Mouse (Mus musculus) hindbrain, embryonic 15.5 days (tissue): ENCODE data around the gene Hivep3. TPM values are rescaled to one million over a fixed set of nuclear protein-coding genes. Genes with fewer than 3 reads are reported as not detected.
A peak's percentile ranks its signal among the peaks of the same experiment; 100 is the strongest.

Experiments used
- ATAC-seq: fragments of 200-750 bp; cut with Nextera tagmentation; 2 replicates; pipeline ENCODE4 v1.8.0; 2017; ENCODE audit warnings: low read depth, moderate number of reproducible peaks, moderate TSS enrichment; ENCODE audit not compliant: low FRiP score
- H3K27ac ChIP-seq: fragments of 300-500 bp; sonication (generic); replicated peaks from 2 replicates; pipeline ENCODE4 v1.5.1; 2015; ENCODE audit warnings: mild to moderate bottlenecking, inconsistent platforms
- H3K27me3 ChIP-seq: fragments of 300-500 bp; sonication (generic); 2 replicates; pipeline ENCODE4 v1.6.1; 2015; ENCODE audit warnings: control low read depth, inconsistent platforms
- H3K36me3 ChIP-seq: fragments of 300-500 bp; sonication (generic); 2 replicates; pipeline ENCODE4 v1.6.1; 2015; ENCODE audit warnings: control low read depth, inconsistent platforms
- H3K4me1 ChIP-seq: fragments of 300-500 bp; sonication (generic); replicated peaks from 2 replicates; pipeline ENCODE4 v1.6.1; 2015; ENCODE audit warnings: control low read depth, inconsistent platforms
- H3K4me2 ChIP-seq: fragments of 300-500 bp; sonication (generic); 2 replicates; pipeline ENCODE4 v1.6.1; 2015; ENCODE audit warnings: moderate library complexity, mild to moderate bottlenecking, inconsistent platforms
- H3K4me3 ChIP-seq: fragments of 300-500 bp; sonication (generic); 2 replicates; pipeline ENCODE4 v1.5.1; 2015; ENCODE audit warnings: mild to moderate bottlenecking, inconsistent platforms
- H3K9ac ChIP-seq: fragments of 300-500 bp; sonication (generic); 2 replicates; pipeline ENCODE4 v1.6.1; 2015; ENCODE audit warnings: inconsistent platforms
- H3K9me3 ChIP-seq: fragments of 300-500 bp; sonication (generic); 2 replicates; pipeline ENCODE4 v1.6.1; 2016; ENCODE audit warnings: control low read depth, inconsistent platforms
- WGBS: fragments of 180-500 bp; shearing (Covaris S2); methylation state at CpG from one replicate; pipeline ENCODE4 v1.1.7; 2015; 5-methylcytosine and 5-hydroxymethylcytosine counted together
- polyA plus RNA-seq: library from polyadenylated mRNA; unstranded; fragments of >200 nt; fragmentation: Nextera tagmentation; extraction: Ambion mirVana; gene quantifications from 2 replicates; pipeline ENCODE4 v1.2.1, GENCODE M21; 2015

Gene Hivep3
- polyA plus RNA-seq, 1 experiment from 2014 or later = 16.5 TPM

DNA sequence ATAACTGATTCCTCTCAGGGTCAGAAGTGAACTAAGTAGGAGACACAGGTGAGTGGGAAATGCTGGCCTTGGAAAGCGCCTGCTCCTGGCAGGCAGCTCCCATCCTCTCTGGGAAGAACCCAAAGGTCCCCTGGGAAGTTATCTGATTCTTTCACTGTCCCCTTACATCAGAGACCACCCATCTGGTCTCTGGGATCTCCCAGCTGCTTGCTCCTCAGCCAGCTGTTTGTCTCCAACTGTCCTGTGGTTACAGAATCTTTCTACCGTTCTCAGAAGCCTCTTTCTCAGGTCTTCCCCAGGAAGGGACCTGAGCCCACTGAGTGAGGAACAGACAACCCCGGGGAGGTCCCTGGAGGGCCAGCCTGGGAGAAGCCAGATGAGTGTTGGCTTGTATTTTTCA, 288.8 kb downstream of the Hivep3 start:
- Histone ChIP-seq H3K9ac (no peak overlapping the region), H3K27me3 (no peaks in the 10 kb centered on the region), H3K9me3 (no peaks in the 10 kb centered on the region), H3K4me2 (no peak overlapping the region), H3K27ac (no peak overlapping the region), H3K4me3 (no peak overlapping the region), H3K4me1 (peaks cover 5% of the 10 kb centered on the region), H3K36me3 (no peaks in the 10 kb centered on the region)
- 60% methylated on average over 3 of the region's 3 CpGs for WGBS
- no peak for ATAC-seq

DNA sequence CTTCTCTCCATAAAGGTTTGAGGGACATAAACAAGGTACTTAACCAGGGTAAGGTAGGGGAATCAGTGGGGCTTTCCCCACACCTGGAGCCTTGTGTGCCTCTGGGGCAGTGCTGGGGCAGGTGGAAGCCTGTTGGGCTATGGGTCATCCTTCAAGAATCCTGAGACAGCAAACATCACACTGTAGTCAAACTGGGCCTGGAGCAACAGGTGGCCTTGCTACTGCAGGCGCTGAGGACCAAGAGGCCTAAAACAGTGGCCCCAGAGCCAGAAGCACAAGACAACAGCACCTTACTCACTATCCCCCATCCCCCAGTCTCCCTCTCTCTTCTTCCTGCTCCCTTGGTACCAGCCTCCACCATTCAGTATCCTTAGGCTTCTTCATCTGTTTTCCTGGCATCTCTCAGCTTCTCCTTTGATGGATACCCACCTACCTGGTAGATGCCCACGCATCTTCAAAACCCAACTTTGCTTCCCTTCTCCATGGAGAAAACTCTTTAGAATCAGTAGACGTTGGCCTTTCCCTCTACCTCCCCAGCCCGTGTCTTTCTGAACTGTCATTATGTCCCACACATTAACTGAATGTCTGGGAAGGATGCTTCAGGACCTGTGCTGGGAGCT, 289.7 kb downstream of the Hivep3 start:
- H3K4me2 ChIP-seq = no peak overlapping the region
- peaks cover 5% of the 10 kb centered on the region for H3K4me1 ChIP-seq
- no peak for ATAC-seq
- H3K4me3 ChIP-seq = no peak overlapping the region
- H3K9ac ChIP-seq = no peak overlapping the region
- no peaks in the 10 kb centered on the region for H3K9me3 ChIP-seq
- H3K27ac ChIP-seq = no peak overlapping the region
- WGBS = 97% methylated on average over 4 of the region's 4 CpGs
- no peaks in the 10 kb centered on the region for H3K27me3 ChIP-seq
- H3K36me3 ChIP-seq = no peaks in the 10 kb centered on the region

DNA sequence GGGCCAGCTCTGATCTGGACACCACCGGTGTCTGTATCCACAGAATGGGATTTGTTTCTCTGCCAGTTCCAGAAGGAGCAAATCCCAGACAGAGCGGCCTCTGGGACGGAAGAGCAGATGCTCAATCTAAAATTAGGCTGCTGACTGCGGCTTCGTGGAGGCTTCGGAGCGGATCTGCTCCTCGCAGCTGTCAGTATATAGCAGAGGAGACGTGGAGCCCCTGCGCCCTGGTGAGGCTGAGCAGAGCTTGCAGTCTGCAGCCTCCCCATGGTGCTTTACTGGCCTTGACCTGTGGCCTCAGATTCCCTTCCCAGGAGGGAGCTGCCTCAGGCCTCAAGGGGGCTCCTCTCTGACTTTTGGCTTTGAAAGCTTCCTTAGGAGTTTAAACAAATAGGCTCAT, 290.5 kb downstream of the Hivep3 start:
- peaks cover 5% of the 10 kb centered on the region for H3K4me1 ChIP-seq
- peak; percentile 74; the same call in 1 of the 2 replicates for ATAC-seq
- WGBS = 49% methylated on average over 10 of the region's 10 CpGs
- peak overlapping the region; percentile 55; the same call in 1 of the 2 replicates for H3K27ac ChIP-seq
- no peak overlapping the region for H3K9ac ChIP-seq
- no peaks in the 10 kb centered on the region for H3K36me3 ChIP-seq
- H3K4me2 ChIP-seq = no peak overlapping the region
- no peaks in the 10 kb centered on the region for H3K27me3 ChIP-seq
- no peaks in the 10 kb centered on the region for H3K9me3 ChIP-seq
- no peak overlapping the region for H3K4me3 ChIP-seq

DNA sequence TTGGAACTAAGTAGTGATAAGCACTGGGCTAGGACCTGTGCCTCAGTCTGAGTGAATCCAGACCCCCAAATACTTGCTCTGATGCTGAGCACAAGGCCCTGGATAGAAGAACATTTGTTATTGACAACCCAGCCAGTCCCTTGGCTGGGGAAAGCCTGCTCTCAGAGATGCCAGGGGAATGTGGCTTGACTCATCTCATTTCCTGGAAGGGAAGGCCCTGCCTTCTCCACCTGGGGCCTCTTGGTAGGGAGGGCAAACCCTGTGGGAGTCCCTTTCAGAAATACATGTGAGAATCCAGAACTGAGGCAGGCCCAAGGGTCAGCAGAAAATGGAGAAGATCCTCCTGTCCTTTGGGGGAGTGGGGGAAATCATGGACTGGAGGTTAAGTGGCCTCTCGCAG, 294.1 kb downstream of the Hivep3 start:
- Histone ChIP-seq H3K27ac (no peak overlapping the region), H3K9ac (no peak overlapping the region), H3K4me3 (no peak overlapping the region), H3K4me2 (no peak overlapping the region), H3K4me1 (peaks cover 10% of the 10 kb centered on the region), H3K36me3 (no peaks in the 10 kb centered on the region), H3K27me3 (peaks cover 10% of the 10 kb centered on the region; the same call in 1 of the 2 replicates), H3K9me3 (no peaks in the 10 kb centered on the region)
- no peak for ATAC-seq
- WGBS = 80% methylated on average over 1 of the region's 1 CpGs

DNA sequence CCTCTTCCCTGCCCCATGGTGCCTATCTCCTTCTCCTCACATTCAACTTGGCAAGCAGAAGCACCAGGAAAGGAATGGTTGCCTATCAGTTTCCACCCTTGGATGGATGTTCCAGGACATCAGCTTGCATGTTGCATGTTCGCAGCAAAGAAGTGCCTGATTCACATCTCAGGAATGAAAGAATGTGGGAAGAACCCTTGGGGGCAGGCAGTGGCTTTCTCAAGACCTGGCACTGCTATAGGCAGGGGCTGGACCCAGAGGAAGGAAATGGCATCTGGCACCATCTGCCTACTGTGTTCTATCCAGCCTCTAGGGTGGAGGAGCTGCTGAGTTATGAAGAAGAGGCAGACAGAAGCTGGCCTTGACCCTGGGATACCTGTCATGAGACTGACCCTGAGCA, 296.4 kb downstream of the Hivep3 start:
- Histone ChIP-seq H3K9ac (no peak overlapping the region), H3K4me3 (no peak overlapping the region), H3K27me3 (peaks cover 23% of the 10 kb centered on the region), H3K9me3 (no peaks in the 10 kb centered on the region), H3K27ac (no peak overlapping the region), H3K4me1 (peaks cover 21% of the 10 kb centered on the region), H3K36me3 (no peaks in the 10 kb centered on the region), H3K4me2 (no peak overlapping the region)
- ATAC-seq = no peak
- 92% methylated on average over 1 of the region's 1 CpGs for WGBS

DNA sequence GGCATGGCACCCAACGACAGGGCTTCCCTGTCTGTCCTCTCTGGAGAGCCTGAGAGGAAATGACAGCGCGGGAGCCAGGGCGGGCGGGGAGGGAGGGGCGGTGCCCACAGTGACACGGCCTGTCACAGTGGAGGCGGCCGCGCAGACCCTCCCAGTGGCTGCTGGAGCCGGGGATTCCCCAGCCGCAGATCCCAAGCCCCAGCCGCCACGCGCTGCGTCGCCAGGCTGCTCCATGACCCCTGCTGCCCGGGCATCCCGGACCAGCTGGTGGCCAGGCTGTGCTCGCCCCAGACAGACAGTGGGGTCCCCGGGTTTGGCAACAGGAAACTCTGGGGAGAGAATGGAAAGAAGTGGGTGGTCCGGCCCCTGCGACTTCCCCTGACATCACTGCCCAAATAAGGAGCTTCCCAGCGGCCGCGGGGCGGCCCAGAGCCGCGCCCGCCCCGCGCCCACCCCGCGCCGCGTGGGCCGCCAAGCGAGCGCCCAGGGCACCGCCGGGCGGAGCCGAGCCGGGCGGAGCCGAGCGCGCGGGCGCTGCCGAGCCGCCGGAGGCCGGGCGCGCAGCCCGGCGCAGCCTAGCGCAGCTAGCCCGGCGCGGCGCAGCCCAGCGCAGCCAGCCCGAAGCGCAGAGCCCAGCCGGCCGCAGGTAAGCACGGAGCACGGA, 298.9 kb downstream of the Hivep3 start:
- whole genome bisulfite sequencing = under 1% methylated on average over 69 of the region's 70 CpGs
- H3K27ac ChIP-seq = peak overlapping the region; percentile 51

DNA sequence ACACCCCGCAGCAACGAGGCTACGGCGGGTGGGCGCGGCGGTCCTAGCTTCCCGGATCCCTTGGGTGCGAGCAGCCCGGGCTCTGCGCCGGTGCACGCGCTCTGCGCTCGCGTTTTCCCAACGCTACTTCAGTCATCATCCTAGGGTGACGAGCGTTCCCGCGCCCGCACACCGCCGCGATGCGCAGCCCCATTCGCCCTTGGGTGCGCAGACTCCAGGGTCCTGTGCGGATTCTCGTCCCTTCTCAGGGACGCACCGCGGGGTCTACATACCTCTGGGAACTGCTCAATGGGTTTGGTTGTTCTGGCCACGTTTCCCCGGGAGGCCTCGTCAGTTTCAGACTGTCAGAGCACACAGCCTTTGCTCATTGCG, 299.4 kb downstream of the Hivep3 start:
- H3K36me3 ChIP-seq = no peaks in the 10 kb centered on the region
- peak overlapping the region; percentile 59 for H3K9ac ChIP-seq
- peak; percentile 74 for ATAC-seq
- peak overlapping the region; percentile 98 for H3K4me2 ChIP-seq
- H3K27me3 ChIP-seq = peaks cover 28% of the 10 kb centered on the region
- WGBS = under 1% methylated on average over 36 of the region's 38 CpGs
- peak overlapping the region; percentile 70 for H3K4me3 ChIP-seq
- peaks cover 25% of the 10 kb centered on the region for H3K4me1 ChIP-seq
- H3K27ac ChIP-seq = peak overlapping the region; percentile 51
- no peaks in the 10 kb centered on the region for H3K9me3 ChIP-seq

More for the DNA sequence above, 298.9 kb downstream of the Hivep3 start:
- ATAC-seq = peak; percentile 82
- Histone ChIP-seq H3K9me3 (no peaks in the 10 kb centered on the region), H3K4me2 (peak overlapping the region; percentile 98), H3K4me3 (peak overlapping the region; percentile 70), H3K27me3 (peaks cover 26% of the 10 kb centered on the region), H3K9ac (peak overlapping the region; percentile 59), H3K4me1 (peaks cover 25% of the 10 kb centered on the region), H3K36me3 (no peaks in the 10 kb centered on the region)

DNA sequence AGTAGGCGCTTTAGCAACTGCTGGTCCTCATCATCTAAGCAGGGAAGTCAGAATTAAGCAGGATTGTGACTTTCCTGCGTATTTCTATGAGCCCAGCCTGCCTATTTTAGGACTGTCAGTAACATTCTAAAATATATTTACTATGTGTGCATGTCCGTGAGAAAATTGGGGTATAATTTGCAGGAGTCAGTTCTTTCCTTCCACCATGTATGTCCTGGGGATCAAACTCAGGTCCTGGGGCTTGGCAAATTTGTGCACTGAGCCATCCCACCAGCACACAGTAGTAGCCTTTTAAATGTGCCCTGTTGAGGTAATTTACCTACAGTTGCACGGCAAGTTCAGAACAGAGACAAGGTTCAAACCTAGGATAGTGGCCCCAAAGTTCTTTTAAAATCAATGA, 302.7 kb downstream of the Hivep3 start:
- Histone ChIP-seq H3K4me1 (peaks cover 25% of the 10 kb centered on the region), H3K27ac (no peak overlapping the region), H3K36me3 (no peaks in the 10 kb centered on the region), H3K27me3 (peaks cover 20% of the 10 kb centered on the region), H3K4me3 (no peak overlapping the region), H3K4me2 (no peak overlapping the region), H3K9ac (no peak overlapping the region), H3K9me3 (no peaks in the 10 kb centered on the region)
- no peak for ATAC-seq
- WGBS = 87% methylated on average over 4 of the region's 4 CpGs

DNA sequence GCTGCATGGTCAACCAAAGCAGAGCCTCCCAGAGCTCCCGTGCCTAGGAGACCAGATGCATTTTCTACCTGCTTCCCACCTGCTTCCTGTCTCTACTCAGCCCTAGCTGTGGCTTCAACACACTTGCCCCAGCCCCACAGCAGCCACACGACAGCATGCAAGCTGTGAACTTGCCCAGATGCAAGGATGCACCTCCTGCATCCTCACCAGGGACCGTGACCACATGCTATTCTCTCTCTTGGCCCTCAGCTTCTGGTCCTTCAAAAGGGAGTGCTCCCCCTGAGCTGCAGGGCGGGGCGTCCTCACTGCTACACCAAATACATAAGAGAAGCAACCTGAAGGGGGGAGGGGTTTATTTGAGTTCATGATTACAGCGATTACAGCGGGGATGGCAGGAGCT, 303.4 kb downstream of the Hivep3 start:
- WGBS = 63% methylated on average over 7 of the region's 7 CpGs
- no peak for ATAC-seq
- peaks cover 18% of the 10 kb centered on the region for H3K27me3 ChIP-seq
- no peaks in the 10 kb centered on the region for H3K36me3 ChIP-seq
- H3K9me3 ChIP-seq = no peaks in the 10 kb centered on the region
- H3K9ac ChIP-seq = no peak overlapping the region
- H3K27ac ChIP-seq = no peak overlapping the region
- no peak overlapping the region for H3K4me3 ChIP-seq
- no peak overlapping the region for H3K4me2 ChIP-seq
- H3K4me1 ChIP-seq = peaks cover 25% of the 10 kb centered on the region

DNA sequence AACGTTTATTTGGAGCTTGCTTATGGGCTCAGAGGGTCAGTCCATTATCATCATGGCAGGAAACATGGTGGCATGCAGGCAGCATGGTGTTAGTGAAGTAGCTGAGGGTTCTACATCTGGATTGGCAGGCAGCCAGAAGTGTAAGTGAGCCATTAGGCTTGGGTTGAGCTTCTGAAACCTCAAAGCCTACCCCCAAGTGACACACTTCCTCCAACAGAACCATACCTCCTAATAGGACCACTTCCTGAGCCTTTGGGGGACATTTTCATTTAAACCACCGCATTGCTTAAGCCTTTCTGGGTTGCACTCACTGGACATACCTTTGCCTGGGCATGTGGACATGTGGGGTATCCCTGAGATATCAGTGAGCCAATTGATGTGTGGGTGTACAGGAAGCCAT, 307.9 kb downstream of the Hivep3 start:
- 86% methylated on average over 2 of the region's 2 CpGs for WGBS

DNA sequence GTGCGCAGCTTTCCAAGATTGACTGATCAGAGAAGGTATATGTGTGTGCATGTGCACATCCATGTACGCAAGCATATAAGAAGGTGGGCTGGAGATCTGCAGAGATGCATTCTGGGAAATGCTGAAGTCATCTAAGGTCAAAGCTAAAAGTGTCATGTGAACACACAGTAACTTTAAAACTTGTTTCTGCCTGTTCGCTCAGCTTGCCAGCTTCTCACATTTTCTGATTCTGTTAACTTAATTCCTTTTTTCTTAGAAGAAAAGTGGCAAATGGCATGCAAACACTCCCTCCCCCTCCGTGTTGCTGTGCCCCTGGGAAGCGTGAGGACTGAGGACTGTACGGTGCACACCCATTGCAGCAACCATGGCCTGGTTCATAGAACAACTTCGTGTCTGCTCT, 308.9 kb downstream of the Hivep3 start:
- Histone ChIP-seq H3K27ac (no peak overlapping the region), H3K27me3 (0 out of 2 replicates have a peak, but pooled peaks cover 2% of the 10 kb centered on the region), H3K4me2 (no peak overlapping the region), H3K4me1 (peaks cover 10% of the 10 kb centered on the region), H3K9ac (no peak overlapping the region), H3K36me3 (no peaks in the 10 kb centered on the region), H3K9me3 (no peaks in the 10 kb centered on the region), H3K4me3 (no peak overlapping the region)
- WGBS = 89% methylated on average over 7 of the region's 7 CpGs
- no peak for ATAC-seq

More for the DNA sequence above, 307.9 kb downstream of the Hivep3 start:
- Histone ChIP-seq H3K27ac (no peak overlapping the region), H3K27me3 (0 out of 2 replicates have a peak, but pooled peaks cover 3% of the 10 kb centered on the region), H3K9me3 (no peaks in the 10 kb centered on the region), H3K4me3 (no peak overlapping the region), H3K36me3 (no peaks in the 10 kb centered on the region), H3K9ac (no peak overlapping the region), H3K4me2 (no peak overlapping the region), H3K4me1 (peaks cover 10% of the 10 kb centered on the region)
- no peak for ATAC-seq

DNA sequence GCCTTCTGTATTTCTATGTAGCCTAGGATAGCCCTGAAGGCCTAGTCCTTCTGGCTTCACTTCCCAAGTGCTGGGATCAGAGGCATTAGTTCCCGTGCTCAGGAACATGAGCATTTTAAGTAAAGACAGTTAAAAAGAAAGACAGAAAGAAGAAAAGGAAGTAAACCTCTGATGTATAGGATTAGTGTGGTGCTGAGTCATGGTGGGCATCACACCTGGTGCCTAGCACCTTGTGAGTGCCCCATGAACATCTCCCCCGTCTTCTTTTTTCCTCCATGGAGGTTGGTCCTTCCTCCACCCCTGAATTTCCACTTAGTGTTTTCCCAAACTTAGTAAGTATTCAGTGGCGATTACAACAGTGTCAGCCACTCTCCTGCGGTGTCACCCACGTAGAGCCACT, 311.0 kb downstream of the Hivep3 start:
- Histone ChIP-seq H3K27ac (no peak overlapping the region), H3K36me3 (no peaks in the 10 kb centered on the region)

More for the DNA sequence above, 311.0 kb downstream of the Hivep3 start:
- Histone ChIP-seq H3K9me3 (no peaks in the 10 kb centered on the region), H3K9ac (no peak overlapping the region), H3K4me1 (peaks cover 10% of the 10 kb centered on the region), H3K27me3 (no peaks in the 10 kb centered on the region), H3K4me2 (no peak overlapping the region), H3K4me3 (no peak overlapping the region)
- no peak for ATAC-seq
- WGBS = 86% methylated on average over 5 of the region's 5 CpGs
